Mouse (Mus musculus): ENCODE measurements around the gene Fgfrl1.

Gene Fgfrl1

DNA sequence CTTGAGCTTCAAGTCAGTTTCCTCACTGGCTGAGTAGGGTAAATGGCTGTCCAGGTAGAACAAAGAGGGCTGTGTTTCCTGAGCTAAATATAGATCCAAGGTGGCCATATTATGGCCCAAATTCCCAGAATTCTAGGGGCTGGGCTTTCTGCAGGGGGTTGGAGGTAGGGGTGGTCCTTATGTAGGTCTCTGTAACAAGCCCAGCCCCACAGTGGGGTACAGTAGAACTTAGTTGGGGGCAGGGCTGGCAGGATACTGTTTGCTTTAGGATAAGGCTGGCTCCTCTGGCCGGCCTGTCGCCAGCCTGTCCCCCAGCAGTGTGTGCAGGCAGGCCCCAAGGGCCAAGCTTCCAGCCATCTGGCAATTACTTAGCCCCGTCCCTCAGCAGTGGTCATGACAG is 8.2 kb downstream of the Fgfrl1 start:
- no peak for DNase-seq (ENCODE audit: low spot score)

DNA sequence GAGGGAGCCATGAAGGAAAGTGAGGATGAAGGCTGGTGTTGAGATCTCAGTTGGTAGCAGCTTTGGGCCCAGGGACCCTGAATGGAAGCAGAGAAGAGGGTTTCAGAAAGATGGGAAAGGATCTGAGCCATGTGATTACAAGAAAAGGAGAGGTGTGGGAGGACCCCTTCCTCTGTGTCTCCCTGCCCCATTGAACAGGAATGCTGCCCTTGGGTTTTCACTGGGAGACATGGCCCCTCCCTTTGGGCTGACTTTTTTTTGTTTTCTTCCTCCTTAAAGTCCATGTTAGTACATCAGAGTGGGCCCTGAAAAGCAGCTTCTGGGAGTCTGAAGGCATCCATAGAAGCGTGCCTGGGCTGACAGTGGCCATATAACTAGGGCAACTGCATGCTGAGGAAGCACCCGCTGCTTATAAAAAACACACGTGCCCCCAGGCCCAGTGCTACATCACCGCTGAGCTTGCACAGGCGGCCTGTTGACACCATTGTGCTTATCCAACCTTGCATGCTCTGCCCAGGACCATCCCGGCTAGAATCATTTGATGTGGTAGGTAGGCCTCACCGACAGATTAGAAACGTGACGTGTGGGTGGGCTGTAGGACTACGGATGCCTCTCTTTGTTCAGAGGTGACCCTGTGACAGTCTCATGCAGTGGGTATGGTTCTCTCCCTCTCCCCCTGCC is 9.3 kb downstream of the Fgfrl1 start:
- no peak for DNase-seq (ENCODE audit: low spot score)

DNA sequence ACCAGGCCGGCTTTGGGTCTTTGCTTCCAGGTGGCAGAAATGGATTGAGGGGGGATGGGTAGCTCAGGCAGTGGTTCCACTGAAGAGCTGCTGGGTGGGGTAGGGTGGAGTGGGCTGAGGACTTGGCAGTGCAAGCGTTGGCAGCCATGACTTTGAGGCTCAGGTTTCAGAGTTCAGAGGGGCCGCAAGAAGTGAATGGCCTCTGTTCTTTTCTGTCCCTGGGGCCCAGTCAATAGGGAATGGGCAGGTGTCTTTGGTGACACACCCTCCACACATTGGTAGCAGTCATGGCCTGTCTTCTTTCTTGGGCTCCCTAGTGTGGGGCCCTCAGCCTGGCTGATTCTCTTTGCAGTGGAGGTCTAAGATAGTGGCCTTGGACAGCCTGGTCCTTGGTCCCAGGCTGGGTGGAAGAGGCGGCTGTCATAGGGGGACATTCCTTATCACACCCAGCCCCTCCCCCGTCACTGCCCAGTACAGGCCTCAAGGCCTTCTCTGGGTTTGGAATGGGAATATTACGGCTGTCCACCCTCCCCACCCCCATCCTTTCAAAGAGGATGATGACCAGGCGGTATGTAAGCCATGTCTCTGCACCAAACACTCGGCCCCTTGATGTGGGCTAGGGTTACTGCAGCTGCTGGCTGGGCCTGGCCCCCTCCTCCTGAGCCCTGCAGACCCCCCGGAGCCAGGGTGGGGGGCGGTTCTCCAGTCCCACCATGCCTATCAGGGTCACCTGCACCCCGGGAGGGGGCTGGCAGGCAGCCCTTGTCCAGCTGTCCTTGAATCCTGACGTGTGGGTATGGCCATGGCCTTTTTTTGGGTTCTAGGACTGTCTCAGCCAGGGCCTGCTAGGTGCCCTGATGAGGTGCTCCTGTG is 11.8 kb downstream of the Fgfrl1 start:
- DNase-seq (ENCODE audit: low spot score), result no peak

DNA sequence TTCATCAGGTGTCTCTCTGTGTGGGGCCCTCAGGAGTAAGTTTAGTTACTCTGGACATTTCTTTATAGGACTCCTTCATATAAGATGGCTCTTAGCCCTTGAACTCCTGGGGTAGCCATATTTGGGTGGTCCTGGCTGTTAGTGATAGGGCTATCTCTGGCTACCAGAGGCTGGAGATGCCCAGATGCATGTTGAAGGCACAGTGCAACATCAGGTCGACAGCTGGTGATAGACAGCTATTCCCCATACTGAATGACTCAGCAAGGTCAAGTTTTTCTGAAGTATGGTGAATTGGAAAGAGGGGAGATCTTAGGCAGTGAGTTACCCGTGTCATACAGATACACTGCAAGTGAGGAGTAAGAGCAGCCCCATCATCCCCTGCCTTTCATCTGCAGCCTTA is 15.6 kb downstream of the Fgfrl1 start:
- no peak for DNase-seq (ENCODE audit: low spot score)

DNA sequence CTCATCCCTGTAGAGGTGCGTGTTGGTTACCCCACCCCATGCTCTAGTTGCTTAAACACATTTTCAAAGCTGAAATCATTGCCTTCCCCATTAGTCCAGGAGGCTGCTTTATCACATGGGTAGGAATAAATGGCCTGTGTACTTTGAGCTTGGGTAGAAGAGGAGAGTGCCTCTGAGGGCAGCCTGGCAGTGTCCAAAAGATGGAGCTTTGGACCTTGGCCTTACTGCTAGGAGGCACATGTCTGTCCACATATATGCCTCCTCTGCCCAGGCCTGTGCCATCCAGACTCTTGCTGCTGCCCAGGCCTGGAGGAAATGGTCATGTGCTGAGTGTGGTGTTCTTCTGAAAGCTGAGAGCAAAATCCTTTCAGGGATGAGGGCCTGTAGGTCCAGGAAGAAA is 16.2 kb downstream of the Fgfrl1 start:
- DNase-seq (ENCODE audit: low spot score), result no peak

DNA sequence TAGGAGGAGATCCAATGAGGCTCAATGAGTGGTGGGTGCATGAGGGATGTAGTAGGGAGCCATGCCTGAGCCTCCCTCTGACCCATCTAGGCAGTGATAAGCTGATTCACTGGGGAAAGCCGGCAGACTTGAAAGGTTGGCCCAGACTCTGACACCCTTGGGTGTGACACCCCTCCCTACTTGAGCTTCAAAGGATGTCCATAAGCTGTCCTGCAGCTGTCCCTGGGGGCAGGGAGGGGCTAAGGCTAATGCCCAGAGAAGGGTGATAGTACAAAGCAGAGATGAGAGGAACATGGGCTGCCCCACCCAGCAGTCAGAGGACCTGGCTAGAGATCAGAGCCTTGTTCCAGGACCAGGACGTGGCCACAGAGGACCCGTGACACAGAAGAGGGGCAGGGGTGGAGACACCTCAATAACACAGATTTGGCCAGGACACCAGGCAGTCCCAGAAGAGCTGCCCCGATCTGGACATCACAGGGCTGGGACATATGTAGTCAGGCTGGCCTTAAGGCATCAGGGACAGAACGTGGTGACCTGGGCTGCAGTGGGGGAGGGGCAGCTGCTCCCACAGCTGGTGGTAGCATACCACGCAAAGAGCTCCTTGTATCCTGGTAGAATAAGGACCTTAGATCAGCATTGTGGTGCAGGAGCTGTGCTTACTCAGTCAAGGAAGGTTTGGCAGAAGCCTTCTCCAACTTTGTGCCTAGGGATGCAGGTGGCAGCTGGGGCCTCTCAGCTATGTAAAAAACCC is 17.0 kb downstream of the Fgfrl1 start:
- DNase-seq (ENCODE audit: low spot score), result no peak

DNA sequence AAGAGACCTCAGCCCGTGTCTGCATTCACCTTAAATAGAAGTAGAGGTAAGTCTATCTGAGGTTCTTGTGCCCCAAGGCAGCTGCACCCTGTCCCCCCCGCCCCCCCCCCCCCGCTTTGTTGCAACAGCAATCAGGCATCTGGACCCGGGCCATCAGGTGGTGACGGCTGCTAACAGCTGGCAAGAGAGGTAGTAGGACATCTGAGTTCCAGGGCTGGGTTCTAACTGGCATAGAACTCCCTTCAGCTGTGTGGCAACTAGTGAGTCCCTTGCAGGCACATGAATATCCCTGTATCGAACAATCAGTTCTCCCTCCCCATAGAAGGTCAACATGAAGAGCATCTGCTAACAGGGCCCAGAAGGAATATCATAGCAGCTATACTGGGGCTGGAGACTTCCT is 19.8 kb downstream of the Fgfrl1 start:
- DNase-seq (ENCODE audit: low spot score), result no peak

DNA sequence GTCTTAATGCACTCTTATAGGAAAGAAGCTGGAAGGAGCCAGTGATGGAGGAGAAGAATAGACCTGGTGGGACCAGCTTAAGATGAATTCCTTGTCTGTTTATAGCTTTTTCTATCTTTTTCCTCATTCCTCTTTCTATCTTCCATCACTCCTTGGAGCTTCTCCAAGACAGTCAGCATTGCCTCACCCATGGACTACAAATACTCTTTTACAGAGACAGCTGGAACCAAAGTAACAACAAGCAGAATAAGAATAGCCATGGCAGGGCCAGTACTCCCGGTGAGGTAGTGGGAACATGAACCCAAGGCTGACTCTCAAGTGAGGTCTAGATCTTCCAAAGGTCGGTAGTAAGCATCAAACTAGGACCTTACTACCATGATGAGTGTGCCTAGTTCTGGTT is 20.9 kb downstream of the Fgfrl1 start:
- DNase-seq (ENCODE audit: low spot score), result no peak

DNA sequence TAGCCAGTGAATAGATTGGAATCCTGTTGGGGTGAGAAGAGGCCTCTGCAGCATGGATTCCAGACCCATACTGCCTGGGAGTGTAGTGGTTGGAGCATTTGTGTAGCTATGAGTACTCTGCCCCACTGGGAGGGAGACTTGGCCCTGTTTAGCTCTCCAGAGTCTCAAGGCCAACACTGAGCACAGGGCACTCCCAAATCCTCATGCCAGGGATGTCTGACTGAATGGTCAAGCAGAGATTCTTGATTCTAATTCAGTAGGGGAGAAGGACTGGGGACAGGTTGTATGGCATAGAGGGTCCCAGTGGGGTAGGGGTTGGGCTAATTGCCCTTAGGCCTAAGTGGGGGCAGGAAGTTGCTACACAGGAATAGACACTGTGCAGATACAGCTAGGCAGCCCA is 21.5 kb downstream of the Fgfrl1 start:
- DNase-seq (ENCODE audit: low spot score), result no peak

DNA sequence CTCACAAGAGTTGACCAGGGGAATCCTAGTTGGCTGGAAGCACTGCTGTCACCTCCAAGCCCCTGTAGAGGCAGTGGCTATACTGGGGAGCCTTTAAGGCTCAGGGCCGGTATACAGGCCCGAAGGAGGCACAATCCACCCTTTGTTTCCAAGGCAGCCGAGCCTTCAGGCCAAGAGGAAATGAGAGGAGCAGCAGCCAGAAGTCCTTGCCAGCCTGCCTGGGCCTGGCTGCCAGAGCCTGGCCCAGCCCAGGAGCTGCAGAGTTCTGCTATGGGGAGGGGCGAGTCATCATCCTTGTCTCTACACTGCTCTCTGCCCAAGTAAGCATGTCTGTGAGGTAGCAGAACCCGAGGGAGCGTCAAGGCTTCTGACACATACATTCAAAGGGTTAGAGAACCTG is 22.0 kb downstream of the Fgfrl1 start:
- DNase-seq (ENCODE audit: low spot score), result no peak

DNA sequence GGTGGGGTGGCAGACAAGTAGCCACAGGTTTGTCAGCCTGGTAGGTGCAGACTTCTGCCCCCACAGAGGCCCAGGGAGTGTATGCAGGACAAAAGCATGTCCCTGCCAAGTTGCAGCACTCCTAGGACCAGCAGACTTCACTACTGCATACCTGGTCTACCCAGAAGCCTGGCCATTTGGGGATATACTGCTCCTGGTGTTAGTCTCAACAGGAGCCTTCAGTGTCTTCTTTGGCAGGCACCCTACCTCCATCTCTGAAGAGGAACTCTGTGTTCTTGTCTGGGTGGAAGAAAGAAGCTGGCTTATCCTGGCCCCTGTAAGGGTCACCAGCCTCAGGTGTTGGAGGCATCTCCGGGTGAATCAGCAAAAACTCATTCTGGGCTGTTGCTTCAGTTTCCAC is 23.8 kb downstream of the Fgfrl1 start:
- no peak for DNase-seq (ENCODE audit: low spot score)

DNA sequence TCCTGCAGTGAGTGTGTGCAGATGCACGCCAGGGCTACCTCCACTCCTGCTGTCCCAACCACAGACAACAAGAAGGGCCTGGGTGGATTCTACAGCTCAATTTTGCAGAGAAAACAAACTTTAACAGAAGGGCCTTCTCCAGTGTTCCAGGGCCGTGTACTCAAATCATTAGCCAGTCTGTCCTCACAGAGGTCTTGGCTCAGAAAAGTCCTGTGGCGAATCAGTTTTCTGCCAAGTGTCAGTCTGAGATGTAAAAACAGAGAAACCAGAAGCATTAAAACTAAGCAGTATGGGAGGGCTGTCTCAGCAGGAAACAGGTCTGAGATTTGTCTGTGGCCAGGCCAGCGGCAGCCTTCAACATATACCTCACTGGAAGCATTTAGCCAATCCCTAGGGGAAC is 25.9 kb downstream of the Fgfrl1 start:
- DNase-seq (ENCODE audit: low spot score), result no peak

DNA sequence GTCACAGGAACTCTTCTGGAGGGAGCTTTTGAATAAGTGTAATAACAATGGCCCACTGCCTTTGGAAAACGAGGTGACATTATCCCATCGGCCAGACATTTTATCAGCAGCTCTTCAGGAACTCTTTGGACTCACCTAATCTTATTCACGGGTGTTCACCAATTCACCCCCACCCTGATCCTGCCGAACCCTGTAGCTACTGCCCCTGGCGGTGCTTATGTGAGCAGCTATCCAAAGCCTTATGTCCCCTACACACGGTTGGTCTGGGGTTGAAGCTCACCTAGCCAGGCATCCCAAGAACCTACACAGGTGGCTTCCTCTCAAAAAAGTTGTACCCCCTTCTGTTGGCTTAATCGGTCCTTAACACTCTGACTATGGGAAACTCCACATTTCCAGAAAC is 27.6 kb downstream of the Fgfrl1 start:
- no peak for DNase-seq (ENCODE audit: low spot score)

DNA sequence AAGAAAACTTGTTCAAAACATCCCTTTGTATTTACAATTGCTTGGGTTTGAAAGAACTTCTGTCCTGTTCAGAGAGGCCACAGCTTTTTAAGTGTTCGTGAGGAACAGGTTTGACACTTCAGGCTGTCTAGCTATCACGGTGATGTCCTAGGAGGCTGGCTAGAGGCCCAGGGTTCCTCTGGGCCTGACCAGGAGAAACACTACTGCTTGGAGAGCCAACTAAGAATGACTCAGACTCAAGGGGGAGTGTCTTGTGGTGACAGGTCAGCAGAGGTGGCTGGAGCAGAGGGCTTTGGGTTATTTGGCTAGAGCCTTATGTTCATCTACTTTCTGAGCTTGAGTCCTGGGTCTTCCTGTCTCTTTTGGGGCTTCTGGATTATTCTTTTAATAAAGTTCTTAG is 31.8 kb downstream of the Fgfrl1 start:
- no peak for DNase-seq (ENCODE audit: low spot score)

DNA sequence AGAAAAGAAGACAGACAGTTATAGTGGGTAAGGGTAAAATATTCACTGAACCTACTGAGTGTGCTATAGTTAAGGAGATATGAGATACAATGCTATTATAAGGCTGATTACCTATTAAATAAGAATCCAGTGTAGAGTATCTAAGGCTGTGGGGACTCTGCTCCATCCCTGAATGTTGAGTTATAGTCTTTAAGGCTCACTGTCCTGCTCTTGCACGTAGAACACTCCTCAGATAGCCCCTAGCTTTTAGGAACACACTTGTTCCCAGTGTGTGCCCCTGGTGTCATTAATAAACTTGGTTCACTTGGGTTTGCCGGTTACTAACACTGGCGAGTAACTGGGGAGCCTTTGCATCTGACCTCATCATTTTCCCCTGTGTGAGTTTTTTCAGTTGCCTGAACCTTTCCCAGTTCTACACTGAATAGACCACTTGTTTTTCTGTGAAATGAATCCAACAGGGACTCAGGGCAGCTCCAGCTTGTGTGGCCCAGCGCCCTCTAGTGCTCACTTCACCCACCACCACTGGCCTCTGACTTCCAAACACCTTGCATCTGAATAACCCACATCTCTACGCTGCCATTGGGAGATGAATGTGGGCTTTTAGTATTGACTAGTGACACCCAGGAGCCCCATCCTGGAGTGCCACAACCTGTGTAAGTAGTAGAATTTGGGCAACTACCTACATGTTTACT is 34.5 kb downstream of the Fgfrl1 start:
- DNase-seq (ENCODE audit: low spot score), result peak; percentile 74

DNA sequence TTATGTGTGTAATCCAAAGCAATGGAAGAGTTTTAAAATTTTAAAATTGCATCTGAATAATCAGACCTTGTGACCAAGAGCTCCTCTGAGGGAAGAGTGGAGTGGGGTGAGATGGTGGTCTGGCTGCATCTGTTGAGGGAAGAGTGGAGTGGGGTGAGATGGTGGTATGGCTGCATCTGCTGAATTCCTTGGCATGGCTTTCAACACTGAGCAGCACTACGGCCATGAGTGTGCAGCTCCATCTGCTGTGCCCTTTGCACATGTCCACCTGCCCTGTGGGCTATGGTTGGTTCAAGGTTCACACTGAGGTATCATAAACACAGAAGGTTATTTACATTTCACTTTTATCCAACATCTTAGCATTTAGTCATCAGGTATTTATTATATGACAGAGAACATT is 35.2 kb downstream of the Fgfrl1 start:
- no peak for DNase-seq (ENCODE audit: low spot score)

DNA sequence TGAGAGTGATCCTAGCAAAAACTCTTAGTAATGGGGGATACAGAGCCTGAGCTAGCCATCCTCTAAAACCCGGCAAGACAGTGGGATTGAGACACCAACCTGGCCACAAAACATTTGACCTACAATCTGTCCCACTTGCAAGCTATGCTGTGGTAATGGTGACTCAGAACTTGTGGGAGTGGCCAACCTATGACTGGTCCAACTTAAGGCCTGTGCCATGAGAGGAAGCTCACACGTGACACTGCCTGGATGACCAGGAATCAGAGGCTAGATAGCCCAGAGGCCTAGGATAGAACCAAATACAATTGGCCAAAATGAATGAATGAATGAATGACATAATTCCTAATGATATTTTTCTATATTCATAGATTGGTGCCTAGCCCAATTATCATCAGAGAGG is 49.7 kb downstream of the Fgfrl1 start:
- DNase-seq (ENCODE audit: low spot score), result no peak

DNA sequence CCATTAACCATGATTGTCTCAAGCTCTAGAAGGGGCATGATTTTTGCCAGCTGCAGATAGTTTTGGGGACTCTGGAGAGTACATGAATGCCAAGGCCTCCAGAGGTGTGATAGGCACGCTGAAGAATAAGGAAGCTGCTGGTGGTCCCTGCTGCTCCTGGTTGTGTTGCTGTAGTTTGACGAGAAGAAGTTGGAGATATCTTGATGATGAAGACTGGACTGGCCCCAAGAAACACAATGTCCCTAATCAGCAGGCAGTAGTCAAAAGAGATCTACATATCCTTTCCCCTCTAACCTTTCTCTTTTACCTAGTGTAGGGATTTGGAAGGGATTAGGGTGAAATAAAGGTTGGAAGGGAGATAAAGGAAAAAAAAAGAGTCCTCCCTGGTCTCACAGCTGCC is 50.4 kb downstream of the Fgfrl1 start:
- no peak for DNase-seq (ENCODE audit: low spot score)

DNA sequence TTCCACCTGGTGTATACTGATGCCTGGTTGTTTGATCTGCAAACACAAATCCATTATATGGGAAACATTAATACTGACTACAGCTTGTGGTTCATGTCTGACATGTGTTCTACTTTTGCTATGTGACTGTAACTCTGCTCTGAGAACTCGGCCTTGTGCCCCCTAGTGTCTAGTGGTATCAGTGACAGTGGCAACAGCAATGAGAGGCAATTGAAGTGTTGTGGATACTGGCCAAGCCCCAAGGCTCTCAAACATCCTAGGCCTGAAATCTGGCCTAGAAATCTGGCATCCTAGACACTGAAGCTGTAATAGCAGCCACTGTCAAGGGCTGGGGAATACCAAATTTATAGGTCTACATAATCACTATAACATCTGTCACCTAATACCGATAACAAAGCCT is 51.7 kb downstream of the Fgfrl1 start:
- DNase-seq (ENCODE audit: low spot score), result no peak

DNA sequence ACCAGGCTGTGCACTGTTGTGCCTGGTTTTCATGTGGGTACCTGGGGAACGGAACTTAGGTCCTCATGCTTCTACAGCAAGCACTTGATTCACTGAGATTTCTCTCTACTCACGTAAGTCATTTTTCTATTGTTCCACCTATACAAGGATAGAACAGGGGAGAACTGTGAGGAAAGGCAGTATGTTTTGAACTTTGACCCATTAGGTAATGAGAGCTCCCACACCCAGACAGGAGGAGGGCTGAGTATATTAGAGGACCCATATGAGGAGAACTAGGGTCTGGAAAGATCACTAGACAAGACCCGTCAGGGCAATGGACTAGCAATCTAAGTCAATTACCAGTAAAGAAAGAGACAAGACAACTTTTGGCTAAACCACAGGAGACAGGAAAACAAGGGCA is 52.4 kb downstream of the Fgfrl1 start:
- DNase-seq (ENCODE audit: low spot score), result no peak

DNA sequence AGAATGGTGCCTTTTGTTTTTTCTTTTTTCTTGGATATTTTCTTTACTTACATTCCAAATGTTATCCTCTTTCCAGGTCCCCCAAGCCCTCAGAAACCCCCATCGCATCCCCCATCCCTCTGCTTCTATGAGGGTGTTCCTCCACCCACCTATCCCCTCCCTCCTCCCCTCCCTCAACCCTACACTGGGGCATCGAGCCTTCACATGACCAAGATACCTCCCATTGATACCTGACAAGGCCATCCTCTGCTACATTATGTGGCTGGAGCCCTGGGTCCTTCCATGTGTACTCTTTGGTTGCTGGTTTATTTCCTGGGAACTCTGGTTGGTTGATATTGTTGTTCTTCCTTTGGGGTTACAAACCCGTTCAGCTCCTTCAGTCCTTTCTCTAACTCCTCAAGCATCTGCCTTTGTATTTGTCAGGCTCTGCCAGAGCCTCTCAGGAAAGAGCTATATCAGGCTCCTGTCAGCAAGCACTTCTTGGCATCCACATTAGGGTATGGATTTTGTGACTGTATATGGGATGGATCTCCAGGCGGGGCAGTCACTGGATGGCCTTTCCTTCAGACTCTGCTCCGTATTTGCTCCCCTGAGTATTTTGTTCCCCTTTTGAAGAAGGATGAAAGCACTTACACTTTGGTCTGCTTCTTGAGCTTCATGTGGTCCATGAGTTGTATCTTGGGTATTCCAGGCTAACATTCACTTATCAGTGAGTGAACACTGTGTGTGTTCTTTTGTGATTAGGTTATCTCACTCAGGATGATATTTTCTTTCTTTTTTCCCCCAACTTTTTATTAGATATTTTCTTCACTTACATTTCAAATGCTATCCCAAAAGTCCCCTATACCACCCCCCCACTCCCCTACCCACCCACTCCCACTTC is 58.4 kb downstream of the Fgfrl1 start:
- no peak for DNase-seq (ENCODE audit: low spot score)
